In genomic region chr11:69553341-69553721, GRCm38 (mm10) we compare ENCODE assay signal across 13 mouse cellular contexts. TPM values are rescaled to one million over a fixed set of nuclear protein-coding genes. Genes with fewer than 3 reads are reported as not detected.
DNase-seq lines count a peak whose midpoint lies in the region; ATAC-seq lines count a peak whose summit lies in the region.
"Had no signal": no experiment of that assay in that cellular context is flagged by ENCODE, and none has a peak within 500 bp of the region (broad histone marks: within the 10 kb centered on the region; RNA-seq: fewer than 3 reads in every experiment).

No protein-coding gene starts in this region.

- H3K36me3 ChIP-seq in heart, embryonic 11.5 days (ENCODE audit: control insufficient read depth, insufficient read depth, low read length) = no peaks in the 10 kb centered on the region
- H3K36me3 ChIP-seq in heart, embryonic 12.5 days = peaks cover 31% of the 10 kb centered on the region
- H3K36me3 ChIP-seq in forebrain, embryonic 16.5 days (ENCODE audit: control insufficient read depth, insufficient read depth) = 0 out of 2 replicates have a peak, but pooled peaks cover 3% of the 10 kb centered on the region
- H3K36me3 ChIP-seq in limb, embryonic 12.5 days = peaks cover 30% of the 10 kb centered on the region
- peaks cover 16% of the 10 kb centered on the region for H3K36me3 ChIP-seq in neural tube, embryonic 12.5 days
- H3K36me3 ChIP-seq in intestine, embryonic 16.5 days (ENCODE audit: control insufficient read depth, insufficient read depth, low read length) = no peaks in the 10 kb centered on the region
- H3K36me3 ChIP-seq: intestine, embryonic 15.5 days; lung, embryonic 15.5 days had no signal

- H3K9me3 ChIP-seq in heart, embryonic 11.5 days (replicated peaks; ENCODE audit: control insufficient read depth, low read length) = no peaks in the 10 kb centered on the region
- 0 out of 2 replicates have a peak, but pooled peaks cover 3% of the 10 kb centered on the region for H3K9me3 ChIP-seq in heart, embryonic 12.5 days (replicated peaks)
- H3K9me3 ChIP-seq in forebrain, embryonic 16.5 days (ENCODE audit: control insufficient read depth, low read length) = no peaks in the 10 kb centered on the region
- no peaks in the 10 kb centered on the region for H3K9me3 ChIP-seq in limb, embryonic 12.5 days
- H3K9me3 ChIP-seq in neural tube, embryonic 12.5 days = no peaks in the 10 kb centered on the region
- H3K9me3 ChIP-seq in intestine, embryonic 16.5 days (ENCODE audit: control insufficient read depth, low read length) = no peaks in the 10 kb centered on the region
- H3K9me3 ChIP-seq: embryonic facial prominence, embryonic 15.5 days; heart, embryonic 15.5 days; intestine, embryonic 15.5 days; lung, embryonic 15.5 days had no signal

- 0 out of 2 replicates have a peak overlapping the region, but pooled peaks have one; percentile 12 for H3K9ac ChIP-seq in heart, embryonic 11.5 days (ENCODE audit: low read depth, low read length)
- H3K9ac ChIP-seq in heart, embryonic 12.5 days = no peak overlapping the region
- H3K9ac ChIP-seq in forebrain, embryonic 16.5 days (replicated peaks; ENCODE audit: low read depth, low read length) = peak overlapping the region; percentile 49
- no peak overlapping the region; the same call in 1 of the 2 replicates for H3K9ac ChIP-seq in limb, embryonic 12.5 days (replicated peaks)
- H3K9ac ChIP-seq in neural tube, embryonic 12.5 days = peak overlapping the region; percentile 29; the same call in 1 of the 2 replicates
- no peak overlapping the region for H3K9ac ChIP-seq in intestine, embryonic 16.5 days (ENCODE audit: low read depth, low read length)
- H3K9ac ChIP-seq: embryonic facial prominence, embryonic 15.5 days; heart, embryonic 15.5 days; intestine, embryonic 15.5 days; lung, embryonic 15.5 days had no signal

- H3K4me3 ChIP-seq in heart, embryonic 11.5 days (ENCODE audit: low read depth, low read length) = no peak overlapping the region
- no peak overlapping the region for H3K4me3 ChIP-seq in heart, embryonic 12.5 days
- H3K4me3 ChIP-seq in forebrain, embryonic 16.5 days (replicated peaks; ENCODE audit: low read length) = peak overlapping the region; percentile 16
- H3K4me3 ChIP-seq in limb, embryonic 12.5 days (replicated peaks) = no peak overlapping the region
- H3K4me3 ChIP-seq in neural tube, embryonic 12.5 days = no peak overlapping the region
- H3K4me3 ChIP-seq in intestine, embryonic 16.5 days (ENCODE audit: low read length) = no peak overlapping the region
- H3K4me3 ChIP-seq: embryonic facial prominence, embryonic 15.5 days; heart, embryonic 15.5 days; intestine, embryonic 15.5 days; lung, embryonic 15.5 days had no signal

- no peak for DNase-seq in ovary, postnatal 36 days (ENCODE audit: low spot score)
- DNase-seq in left cerebral cortex, postnatal 4 days = no peak
- DNase-seq: cerebellum, adult 8-10 months had no signal

- peaks cover 18% of the 10 kb centered on the region for H3K27me3 ChIP-seq in heart, embryonic 11.5 days (ENCODE audit: control insufficient read depth, insufficient read depth, low read length)
- H3K27me3 ChIP-seq in heart, embryonic 12.5 days (replicated peaks) = peaks cover 38% of the 10 kb centered on the region
- no peaks in the 10 kb centered on the region for H3K27me3 ChIP-seq in forebrain, embryonic 16.5 days (replicated peaks; ENCODE audit: control insufficient read depth, insufficient read depth, low read length)
- peaks cover 8% of the 10 kb centered on the region for H3K27me3 ChIP-seq in limb, embryonic 12.5 days
- H3K27me3 ChIP-seq in neural tube, embryonic 12.5 days (replicated peaks) = no peaks in the 10 kb centered on the region
- no peaks in the 10 kb centered on the region for H3K27me3 ChIP-seq in intestine, embryonic 16.5 days (replicated peaks; ENCODE audit: control insufficient read depth, insufficient read depth, low read length)
- H3K27me3 ChIP-seq: embryonic facial prominence, embryonic 15.5 days; intestine, embryonic 15.5 days had no signal

- H3K4me2 ChIP-seq in heart, embryonic 11.5 days = no peak overlapping the region
- H3K4me2 ChIP-seq in heart, embryonic 12.5 days = no peak overlapping the region
- H3K4me2 ChIP-seq in forebrain, embryonic 16.5 days (ENCODE audit: low read length) = peak overlapping the region; percentile 37
- peak overlapping the region; percentile 18; the same call in 1 of the 2 replicates for H3K4me2 ChIP-seq in limb, embryonic 12.5 days
- H3K4me2 ChIP-seq in neural tube, embryonic 12.5 days (replicated peaks) = peak overlapping the region; percentile 53
- H3K4me2 ChIP-seq in intestine, embryonic 16.5 days (ENCODE audit: low read depth, low read length) = no peak overlapping the region
- H3K4me2 ChIP-seq: embryonic facial prominence, embryonic 15.5 days; heart, embryonic 15.5 days; intestine, embryonic 15.5 days; lung, embryonic 15.5 days had no signal

- H3K27ac ChIP-seq in heart, embryonic 11.5 days (ENCODE audit: low read depth, low read length) = no peak overlapping the region
- H3K27ac ChIP-seq in heart, embryonic 12.5 days (ENCODE audit: poor library complexity, severe bottlenecking) = no peak overlapping the region
- H3K27ac ChIP-seq in forebrain, embryonic 16.5 days (ENCODE audit: low read length) = peak overlapping the region; percentile 91
- H3K27ac ChIP-seq in limb, embryonic 12.5 days = 0 out of 2 replicates have a peak overlapping the region, but pooled peaks have one; percentile 35
- H3K27ac ChIP-seq in neural tube, embryonic 12.5 days = peak overlapping the region; percentile 72
- H3K27ac ChIP-seq in intestine, embryonic 16.5 days (ENCODE audit: low read length) = no peak overlapping the region
- H3K27ac ChIP-seq: embryonic facial prominence, embryonic 15.5 days; heart, embryonic 15.5 days; intestine, embryonic 15.5 days; lung, embryonic 15.5 days had no signal

- intact Hi-C loops in left cerebral cortex, postnatal 4 days (cut with DNase I) = no loop called here

- peaks cover 14% of the 10 kb centered on the region for H3K4me1 ChIP-seq in heart, embryonic 11.5 days (ENCODE audit: control insufficient read depth, insufficient read depth, low read length)
- peaks cover 36% of the 10 kb centered on the region for H3K4me1 ChIP-seq in heart, embryonic 12.5 days (replicated peaks)
- H3K4me1 ChIP-seq in forebrain, embryonic 16.5 days (replicated peaks; ENCODE audit: control insufficient read depth, insufficient read depth, low read length) = peaks cover 63% of the 10 kb centered on the region
- peaks cover 53% of the 10 kb centered on the region for H3K4me1 ChIP-seq in limb, embryonic 12.5 days (replicated peaks)
- peaks cover 61% of the 10 kb centered on the region for H3K4me1 ChIP-seq in neural tube, embryonic 12.5 days
- no peaks in the 10 kb centered on the region for H3K4me1 ChIP-seq in intestine, embryonic 16.5 days (ENCODE audit: control insufficient read depth, insufficient read depth, low read length)
- H3K4me1 ChIP-seq: lung, embryonic 15.5 days had no signal

- 40% methylated on average over 2 of the region's 2 CpGs for WGBS in heart, embryonic 11.5 days (ENCODE audit: insufficient replicate concordance)
- 45% methylated on average over 2 of the region's 2 CpGs for WGBS in heart, embryonic 12.5 days
- WGBS in forebrain, embryonic 16.5 days = 14% methylated on average over 2 of the region's 2 CpGs
- 16% methylated on average over 2 of the region's 2 CpGs for WGBS in limb, embryonic 12.5 days
- 2% methylated on average over 2 of the region's 2 CpGs for WGBS in neural tube, embryonic 12.5 days
- WGBS in intestine, embryonic 16.5 days = 28% methylated on average over 2 of the region's 2 CpGs

- ATAC-seq in heart, embryonic 11.5 days (replicated peaks; ENCODE audit: insufficient number of reproducible peaks, low FRiP score, low TSS enrichment) = no peak
- ATAC-seq in heart, embryonic 12.5 days (ENCODE audit: insufficient number of reproducible peaks, low FRiP score) = no peak
- ATAC-seq in forebrain, embryonic 16.5 days = peak; percentile 4; the same call in 1 of the 2 replicates
- no peak for ATAC-seq in limb, embryonic 12.5 days (ENCODE audit: insufficient number of reproducible peaks, insufficient read depth, low FRiP score, low TSS enrichment, low read depth)
- peak; percentile 31 for ATAC-seq in neural tube, embryonic 12.5 days (ENCODE audit: low FRiP score, low read depth)
- no peak for ATAC-seq in intestine, embryonic 16.5 days
- ATAC-seq: intestine, embryonic 15.5 days had no signal

RNA-seq across cellular contexts. Expression of gene Dnah2, which starts 4.4 kb away (rescaled TPM):
- polyA plus RNA-seq in heart, embryonic 11.5 days (2014; fragmentation: Nextera tagmentation; extraction: Ambion mirVana) = 0.20 and 1.3 TPM in 2 replicates
- 0.15 and 0.59 TPM in 2 replicates for polyA plus RNA-seq in heart, embryonic 12.5 days (2016; fragmentation: Nextera tagmentation; extraction: Ambion mirVana)
- polyA plus RNA-seq in forebrain, embryonic 16.5 days (2015; fragmentation: Nextera tagmentation; extraction: Ambion mirVana) = 3.5 and 3.7 TPM in 2 replicates
- polyA plus RNA-seq in limb, embryonic 12.5 days (2016; fragmentation: Nextera tagmentation; extraction: Ambion mirVana) = 1.9 and 3.3 TPM in 2 replicates
- 1.6 and 1.9 TPM in 2 replicates for polyA plus RNA-seq in neural tube, embryonic 12.5 days (2016; fragmentation: Nextera tagmentation; extraction: Ambion mirVana)
- 0.93 and 1.0 TPM in 2 replicates for polyA plus RNA-seq in intestine, embryonic 16.5 days (2015; fragmentation: Nextera tagmentation; extraction: Ambion mirVana)
- total RNA-seq in left cerebral cortex, postnatal 4 days (2021) = 1 to 10 TPM; 9.3 to 9.7 TPM

RNA-seq across cellular contexts. Expression of gene Efnb3, which starts 6.7 kb away (rescaled TPM):
- polyA plus RNA-seq in heart, embryonic 11.5 days (2014; fragmentation: Nextera tagmentation; extraction: Ambion mirVana) = 15.2 and 19.0 TPM in 2 replicates
- 87.4 and 90.0 TPM in 2 replicates for polyA plus RNA-seq in heart, embryonic 12.5 days (2016; fragmentation: Nextera tagmentation; extraction: Ambion mirVana)
- polyA plus RNA-seq in forebrain, embryonic 16.5 days (2015; fragmentation: Nextera tagmentation; extraction: Ambion mirVana) = 95.7 and 123 TPM in 2 replicates
- polyA plus RNA-seq in limb, embryonic 12.5 days (2016; fragmentation: Nextera tagmentation; extraction: Ambion mirVana) = 53.3 and 54.3 TPM in 2 replicates
- polyA plus RNA-seq in neural tube, embryonic 12.5 days (2016; fragmentation: Nextera tagmentation; extraction: Ambion mirVana) = 54.4 and 57.4 TPM in 2 replicates
- polyA plus RNA-seq in intestine, embryonic 16.5 days (2015; fragmentation: Nextera tagmentation; extraction: Ambion mirVana) = 6.3 and 6.8 TPM in 2 replicates
- 100 to 1,000 TPM; 180 to 225 TPM for total RNA-seq in left cerebral cortex, postnatal 4 days (2021)

RNA-seq across cellular contexts. Expression of gene Wrap53, which starts 26.7 kb away (rescaled TPM):
- 20.3 and 22.9 TPM in 2 replicates for polyA plus RNA-seq in heart, embryonic 11.5 days (2014; fragmentation: Nextera tagmentation; extraction: Ambion mirVana)
- polyA plus RNA-seq in heart, embryonic 12.5 days (2016; fragmentation: Nextera tagmentation; extraction: Ambion mirVana) = 18.7 and 19.5 TPM in 2 replicates
- 27.3 and 28.6 TPM in 2 replicates for polyA plus RNA-seq in forebrain, embryonic 16.5 days (2015; fragmentation: Nextera tagmentation; extraction: Ambion mirVana)
- 35.8 and 39.0 TPM in 2 replicates for polyA plus RNA-seq in limb, embryonic 12.5 days (2016; fragmentation: Nextera tagmentation; extraction: Ambion mirVana)
- 32.2 and 32.4 TPM in 2 replicates for polyA plus RNA-seq in neural tube, embryonic 12.5 days (2016; fragmentation: Nextera tagmentation; extraction: Ambion mirVana)
- polyA plus RNA-seq in intestine, embryonic 16.5 days (2015; fragmentation: Nextera tagmentation; extraction: Ambion mirVana) = 24.5 and 26.6 TPM in 2 replicates
- total RNA-seq in left cerebral cortex, postnatal 4 days (2021) = 1 to 10 TPM; 8.5 to 8.6 TPM

RNA-seq across cellular contexts. Expression of gene Trp53, which starts 26.8 kb away (rescaled TPM):
- polyA plus RNA-seq in heart, embryonic 11.5 days (2014; fragmentation: Nextera tagmentation; extraction: Ambion mirVana) = 103 and 107 TPM in 2 replicates
- 76.0 and 79.1 TPM in 2 replicates for polyA plus RNA-seq in heart, embryonic 12.5 days (2016; fragmentation: Nextera tagmentation; extraction: Ambion mirVana)
- 103 and 109 TPM in 2 replicates for polyA plus RNA-seq in forebrain, embryonic 16.5 days (2015; fragmentation: Nextera tagmentation; extraction: Ambion mirVana)
- polyA plus RNA-seq in limb, embryonic 12.5 days (2016; fragmentation: Nextera tagmentation; extraction: Ambion mirVana) = 175 and 180 TPM in 2 replicates
- polyA plus RNA-seq in neural tube, embryonic 12.5 days (2016; fragmentation: Nextera tagmentation; extraction: Ambion mirVana) = 116 and 120 TPM in 2 replicates
- polyA plus RNA-seq in intestine, embryonic 16.5 days (2015; fragmentation: Nextera tagmentation; extraction: Ambion mirVana) = 132 and 148 TPM in 2 replicates
- 10 to 100 TPM; 38.0 to 39.1 TPM for total RNA-seq in left cerebral cortex, postnatal 4 days (2021)

RNA-seq across cellular contexts. Expression of gene Atp1b2, which starts 52.4 kb away (rescaled TPM):
- 31.0 and 36.2 TPM in 2 replicates for polyA plus RNA-seq in heart, embryonic 11.5 days (2014; fragmentation: Nextera tagmentation; extraction: Ambion mirVana)
- polyA plus RNA-seq in heart, embryonic 12.5 days (2016; fragmentation: Nextera tagmentation; extraction: Ambion mirVana) = 30.9 and 31.1 TPM in 2 replicates
- polyA plus RNA-seq in forebrain, embryonic 16.5 days (2015; fragmentation: Nextera tagmentation; extraction: Ambion mirVana) = 30.2 and 33.8 TPM in 2 replicates
- polyA plus RNA-seq in limb, embryonic 12.5 days (2016; fragmentation: Nextera tagmentation; extraction: Ambion mirVana) = 3.0 and 4.8 TPM in 2 replicates
- 8.4 and 10.8 TPM in 2 replicates for polyA plus RNA-seq in neural tube, embryonic 12.5 days (2016; fragmentation: Nextera tagmentation; extraction: Ambion mirVana)
- 6.6 and 6.8 TPM in 2 replicates for polyA plus RNA-seq in intestine, embryonic 16.5 days (2015; fragmentation: Nextera tagmentation; extraction: Ambion mirVana)
- 100 to 1,000 TPM; 166 to 200 TPM for total RNA-seq in left cerebral cortex, postnatal 4 days (2021)

Comparison
In these comparisons a context has a peak if more than half of its experiments do, and no peak if none do; other contexts are left out.
1. H3K9ac ChIP-seq: peak in heart, embryonic 11.5 days (single experiment), forebrain, embryonic 16.5 days (single experiment) and neural tube, embryonic 12.5 days (single experiment); none in heart, embryonic 12.5 days (single experiment), limb, embryonic 12.5 days (single experiment) and intestine, embryonic 16.5 days (single experiment).
2. ATAC-seq: peak in forebrain, embryonic 16.5 days (single experiment) and neural tube, embryonic 12.5 days (single experiment); none in heart, embryonic 11.5 days (single experiment), heart, embryonic 12.5 days (single experiment), limb, embryonic 12.5 days (single experiment) and intestine, embryonic 16.5 days (single experiment).
3. H3K27ac ChIP-seq: peak in forebrain, embryonic 16.5 days (single experiment), limb, embryonic 12.5 days (single experiment) and neural tube, embryonic 12.5 days (single experiment); none in heart, embryonic 11.5 days (single experiment), heart, embryonic 12.5 days (single experiment) and intestine, embryonic 16.5 days (single experiment).
4. H3K4me2 ChIP-seq: peak in forebrain, embryonic 16.5 days (single experiment), limb, embryonic 12.5 days (single experiment) and neural tube, embryonic 12.5 days (single experiment); none in heart, embryonic 11.5 days (single experiment), heart, embryonic 12.5 days (single experiment) and intestine, embryonic 16.5 days (single experiment).